Mouse (Mus musculus): ENCODE data around the gene AC124108.1. TPM values are rescaled to one million over a fixed set of nuclear protein-coding genes. Genes with fewer than 3 reads are reported as not detected.

AC124108.1 gene
- polyA plus RNA-seq (2015; fragmentation: Nextera tagmentation; extraction: Ambion mirVana) = 1.4 and 1.6 TPM in 2 replicates

GRCm38 (mm10) chr1:132191093-132191785 is at the start of gene AC124108.1, which contains the start of gene Lemd1:
Gene AC124108.1 (plus strand): TSS chr1:132191457.
Gene Lemd1 (plus strand): TSS chr1:132191431.
- Histone ChIP-seq H3K4me3 (replicated peaks) (peak within 1 kb of the TSS; percentile 79), H3K27ac (replicated peaks) (peak within 1 kb of the TSS; percentile 99), H3K27me3 (replicated peaks) (peaks cover 3% of the 10 kb centered on the region; the same call in 1 of the 2 replicates), H3K4me1 (peaks cover 72% of the 10 kb centered on the region), H3K9ac (replicated peaks) (peak within 1 kb of the TSS; percentile 95), H3K4me2 (peak within 1 kb of the TSS; percentile 68), H3K9me3 (replicated peaks) (no peaks in the 10 kb centered on the region), H3K36me3 (no peaks in the 10 kb centered on the region)
- peak; percentile 44 for ATAC-seq (ENCODE audit: low FRiP score)
- 1% methylated on average over 34 of the region's 34 CpGs for WGBS

GRCm38 (mm10) chr1:132141753-132142152 is 49.5 kb upstream of the AC124108.1 start:
- Histone ChIP-seq H3K4me2 (no peak overlapping the region), H3K27me3 (replicated peaks) (peaks cover 19% of the 10 kb centered on the region), H3K9ac (replicated peaks) (no peak overlapping the region), H3K4me1 (peaks cover 28% of the 10 kb centered on the region), H3K9me3 (replicated peaks) (no peaks in the 10 kb centered on the region), H3K36me3 (no peaks in the 10 kb centered on the region), H3K4me3 (replicated peaks) (no peak overlapping the region), H3K27ac (replicated peaks) (no peak overlapping the region)
- 71% methylated on average over 13 of the region's 13 CpGs for WGBS
- ATAC-seq (ENCODE audit: low FRiP score) = no peak

GRCm38 (mm10) chr1:132143079-132143478 is 48.2 kb upstream of the AC124108.1 start:
- 74% methylated on average over 5 of the region's 5 CpGs for WGBS
- Histone ChIP-seq H3K27me3 (replicated peaks) (peaks cover 13% of the 10 kb centered on the region), H3K4me3 (replicated peaks) (no peak overlapping the region), H3K9me3 (replicated peaks) (no peaks in the 10 kb centered on the region), H3K9ac (replicated peaks) (no peak overlapping the region), H3K4me1 (peaks cover 28% of the 10 kb centered on the region), H3K4me2 (no peak overlapping the region), H3K36me3 (no peaks in the 10 kb centered on the region), H3K27ac (replicated peaks) (no peak overlapping the region)
- no peak for ATAC-seq (ENCODE audit: low FRiP score)

GRCm38 (mm10) chr1:132143730-132144129 is 47.5 kb upstream of the AC124108.1 start:
- no peak for ATAC-seq (ENCODE audit: low FRiP score)
- peaks cover 7% of the 10 kb centered on the region for H3K27me3 ChIP-seq (replicated peaks)
- H3K4me1 ChIP-seq = peaks cover 25% of the 10 kb centered on the region
- no peak overlapping the region for H3K27ac ChIP-seq (replicated peaks)
- H3K4me2 ChIP-seq = no peak overlapping the region
- 71% methylated on average over 4 of the region's 4 CpGs for WGBS
- no peaks in the 10 kb centered on the region for H3K36me3 ChIP-seq
- H3K9ac ChIP-seq (replicated peaks) = no peak overlapping the region; the same call in 1 of the 2 replicates
- no peaks in the 10 kb centered on the region for H3K9me3 ChIP-seq (replicated peaks)
- no peak overlapping the region for H3K4me3 ChIP-seq (replicated peaks)

- Histone ChIP-seq H3K27me3 (replicated peaks) (0 out of 2 replicates have a peak, but pooled peaks cover 3% of the 10 kb centered on the region), H3K4me1 (peaks cover 20% of the 10 kb centered on the region), H3K36me3 (no peaks in the 10 kb centered on the region), H3K27ac (replicated peaks) (0 out of 2 replicates have a peak overlapping the region, but pooled peaks have one; percentile 18), H3K4me2 (no peak overlapping the region), H3K9ac (replicated peaks) (no peak overlapping the region), H3K4me3 (replicated peaks) (no peak overlapping the region), H3K9me3 (replicated peaks) (no peaks in the 10 kb centered on the region)
- peak; percentile 65; the same call in 1 of the 2 replicates for ATAC-seq (ENCODE audit: low FRiP score)
- 18% methylated on average over 2 of the region's 2 CpGs for WGBS
Observed at GRCm38 (mm10) chr1:132144223-132144622, 47.0 kb upstream of the AC124108.1 start.

GRCm38 (mm10) chr1:132144837-132145236 is 46.4 kb upstream of the AC124108.1 start:
- no peaks in the 10 kb centered on the region for H3K36me3 ChIP-seq
- no peak overlapping the region for H3K27ac ChIP-seq (replicated peaks)
- H3K4me2 ChIP-seq = no peak overlapping the region
- H3K4me3 ChIP-seq (replicated peaks) = no peak overlapping the region
- peaks cover 14% of the 10 kb centered on the region for H3K4me1 ChIP-seq
- H3K27me3 ChIP-seq (replicated peaks) = 0 out of 2 replicates have a peak, but pooled peaks cover 3% of the 10 kb centered on the region
- no peaks in the 10 kb centered on the region for H3K9me3 ChIP-seq (replicated peaks)
- 70% methylated on average over 3 of the region's 3 CpGs for WGBS
- no peak overlapping the region for H3K9ac ChIP-seq (replicated peaks)
- no peak for ATAC-seq (ENCODE audit: low FRiP score)

- peaks cover 12% of the 10 kb centered on the region for H3K4me1 ChIP-seq
- no peak overlapping the region for H3K9ac ChIP-seq (replicated peaks)
- H3K27me3 ChIP-seq (replicated peaks) = no peaks in the 10 kb centered on the region
- H3K9me3 ChIP-seq (replicated peaks) = no peaks in the 10 kb centered on the region
- H3K4me2 ChIP-seq = no peak overlapping the region
- WGBS = 91% methylated on average over 8 of the region's 8 CpGs
- no peak for ATAC-seq (ENCODE audit: low FRiP score)
- no peak overlapping the region for H3K27ac ChIP-seq (replicated peaks)
- H3K4me3 ChIP-seq (replicated peaks) = no peak overlapping the region
- no peaks in the 10 kb centered on the region for H3K36me3 ChIP-seq
Observed at GRCm38 (mm10) chr1:132145973-132146685, 45.1 kb upstream of the AC124108.1 start.

GRCm38 (mm10) chr1:132149410-132149809 is 41.8 kb upstream of the AC124108.1 start:
- Histone ChIP-seq H3K4me1 (peaks cover 2% of the 10 kb centered on the region), H3K9ac (replicated peaks) (no peak overlapping the region), H3K36me3 (no peaks in the 10 kb centered on the region), H3K4me3 (replicated peaks) (no peak overlapping the region), H3K27ac (replicated peaks) (no peak overlapping the region), H3K4me2 (no peak overlapping the region), H3K9me3 (replicated peaks) (no peaks in the 10 kb centered on the region), H3K27me3 (replicated peaks) (no peaks in the 10 kb centered on the region)
- WGBS = 70% methylated on average over 2 of the region's 2 CpGs
- no peak for ATAC-seq (ENCODE audit: low FRiP score)

- no peaks in the 10 kb centered on the region for H3K9me3 ChIP-seq (replicated peaks)
- H3K4me1 ChIP-seq = no peaks in the 10 kb centered on the region
- H3K4me2 ChIP-seq = no peak overlapping the region
- H3K9ac ChIP-seq (replicated peaks) = no peak overlapping the region
- H3K4me3 ChIP-seq (replicated peaks) = no peak overlapping the region
- no peaks in the 10 kb centered on the region for H3K27me3 ChIP-seq (replicated peaks)
- no peaks in the 10 kb centered on the region for H3K36me3 ChIP-seq
- no peak for ATAC-seq (ENCODE audit: low FRiP score)
- no peak overlapping the region for H3K27ac ChIP-seq (replicated peaks)
- WGBS = 64% methylated on average over 1 of the region's 1 CpGs
Observed at GRCm38 (mm10) chr1:132150171-132150570, 41.1 kb upstream of the AC124108.1 start.

GRCm38 (mm10) chr1:132150817-132151601 is 40.2 kb upstream of the AC124108.1 start:
- no peaks in the 10 kb centered on the region for H3K27me3 ChIP-seq (replicated peaks)
- H3K4me3 ChIP-seq (replicated peaks) = no peak overlapping the region
- H3K4me2 ChIP-seq = no peak overlapping the region
- WGBS = 72% methylated on average over 15 of the region's 15 CpGs
- H3K9ac ChIP-seq (replicated peaks) = no peak overlapping the region
- no peak overlapping the region for H3K27ac ChIP-seq (replicated peaks)
- no peaks in the 10 kb centered on the region for H3K9me3 ChIP-seq (replicated peaks)
- no peaks in the 10 kb centered on the region for H3K4me1 ChIP-seq
- no peaks in the 10 kb centered on the region for H3K36me3 ChIP-seq
- ATAC-seq (ENCODE audit: low FRiP score) = no peak

- WGBS = 71% methylated on average over 2 of the region's 2 CpGs
- Histone ChIP-seq H3K4me2 (no peak overlapping the region), H3K27me3 (replicated peaks) (no peaks in the 10 kb centered on the region), H3K4me1 (no peaks in the 10 kb centered on the region), H3K9ac (replicated peaks) (no peak overlapping the region), H3K27ac (replicated peaks) (no peak overlapping the region), H3K9me3 (replicated peaks) (no peaks in the 10 kb centered on the region), H3K36me3 (no peaks in the 10 kb centered on the region), H3K4me3 (replicated peaks) (no peak overlapping the region)
- ATAC-seq (ENCODE audit: low FRiP score) = no peak
Observed at GRCm38 (mm10) chr1:132151908-132152307, 39.3 kb upstream of the AC124108.1 start.

All from neural tube, embryonic 15.5 days (tissue).